Comparison of ENCODE assay signal across 9 mouse cellular contexts in genomic region chr4:138282834-138283233, GRCm38 (mm10). TPM values are rescaled to one million over a fixed set of nuclear protein-coding genes. Genes with fewer than 3 reads are reported as not detected.
A peak's percentile ranks its signal among the peaks of the same experiment; 100 is the strongest.
DNase-seq lines count a peak whose midpoint lies in the region; ATAC-seq lines count a peak whose summit lies in the region.
"Had no signal": no experiment of that assay in that cellular context is flagged by ENCODE, and none has a peak within 500 bp of the region (broad histone marks: within the 10 kb centered on the region; RNA-seq: fewer than 3 reads in every experiment).

No protein-coding gene starts in this region.

- H3K4me3 ChIP-seq in forebrain, embryonic 15.5 days: no peak overlapping the region
- H3K4me3 ChIP-seq: stomach, embryonic 15.5 days had no signal

- H3K36me3 ChIP-seq in forebrain, embryonic 15.5 days: no peaks in the 10 kb centered on the region
- H3K36me3 ChIP-seq: stomach, embryonic 15.5 days had no signal

- H3K27ac ChIP-seq in forebrain, embryonic 15.5 days (replicated peaks): no peak overlapping the region
- H3K27ac ChIP-seq: stomach, embryonic 15.5 days had no signal

- no peaks in the 10 kb centered on the region for H3K4me1 ChIP-seq in forebrain, embryonic 15.5 days
- H3K4me1 ChIP-seq: stomach, embryonic 15.5 days had no signal

- H3K9me3 ChIP-seq in forebrain, embryonic 15.5 days: no peaks in the 10 kb centered on the region
- H3K9me3 ChIP-seq: stomach, embryonic 15.5 days had no signal

- ATAC-seq in cerebellum, adult (ENCODE audit: insufficient number of reproducible peaks, low FRiP score, low TSS enrichment): peak; percentile 81
- 0 out of 2 replicates have a peak, but pooled peaks have one; percentile 35 for ATAC-seq in forebrain, embryonic 15.5 days (replicated peaks)
- ATAC-seq in megakaryocyte-erythroid progenitor cell, adult 5-6 weeks (replicated peaks; ENCODE audit: low FRiP score, low TSS enrichment, poor library complexity, severe bottlenecking): peak; percentile 96

- DNase-seq in left cerebral cortex, adult 11 months (ENCODE audit: low spot score): peak; percentile 57
- DNase-seq in left cerebral cortex, adult 8-10 months (ENCODE audit: low spot score in 2 of 2): no peak
- DNase-seq in induced T-regulatory cell, adult 2 months (ENCODE audit: low read depth): peak; percentile 94
- DNase-seq in left cerebral cortex, adult 9 months (ENCODE audit: low spot score in 2 of 2): peak; percentile 45 to 83
- DNase-seq in spleen, adult 12 weeks (ENCODE audit: low spot score): peak; percentile 56

- 23% methylated on average over 4 of the region's 4 CpGs for WGBS in forebrain, embryonic 15.5 days

- H3K4me2 ChIP-seq in forebrain, embryonic 15.5 days (replicated peaks): no peak overlapping the region
- H3K4me2 ChIP-seq: stomach, embryonic 15.5 days had no signal

- no peak overlapping the region for H3K9ac ChIP-seq in forebrain, embryonic 15.5 days (replicated peaks)
- H3K9ac ChIP-seq: stomach, embryonic 15.5 days had no signal

- H3K27me3 ChIP-seq in forebrain, embryonic 15.5 days: no peaks in the 10 kb centered on the region
- H3K27me3 ChIP-seq: stomach, embryonic 15.5 days had no signal

RNA-seq across cellular contexts. Expression of gene Ddost, which starts 21.7 kb away (rescaled TPM):
- 100 to 1,000 TPM in 1 of 4 experiments, 10 to 100 TPM in 3; 92.1 to 102 (median 93.0) TPM for total RNA-seq in left cerebral cortex, adult 8-10 months (2022)
- 178 and 183 TPM in 2 replicates for polyA plus RNA-seq in forebrain, embryonic 15.5 days (2015; fragmentation: Nextera tagmentation; extraction: Ambion mirVana)
- total RNA-seq in megakaryocyte-erythroid progenitor cell, adult 5-6 weeks (2014; fragmentation: Nextera tagmentation): 113 and 127 TPM in 2 replicates
- 84.1 and 122 TPM in 2 replicates for total RNA-seq in megakaryocyte-erythroid progenitor cell, adult 5-6 weeks (2017)

RNA-seq across cellular contexts. Expression of gene Kif17, which starts 32.6 kb away (rescaled TPM):
- 10 to 100 TPM; 28.1 to 33.2 (median 31.7) TPM for total RNA-seq in left cerebral cortex, adult 8-10 months (2022)
- 1.4 and 1.6 TPM in 2 replicates for polyA plus RNA-seq in forebrain, embryonic 15.5 days (2015; fragmentation: Nextera tagmentation; extraction: Ambion mirVana)
- 0.37 and 0.62 TPM in 2 replicates for total RNA-seq in megakaryocyte-erythroid progenitor cell, adult 5-6 weeks (2014; fragmentation: Nextera tagmentation)
- 1.3 TPM in 1 of 2 replicates, not detected in the other for total RNA-seq in megakaryocyte-erythroid progenitor cell, adult 5-6 weeks (2017)

RNA-seq across cellular contexts. Expression of gene Sh2d5, which starts 32.6 kb away (rescaled TPM):
- 10 to 100 TPM; 75.0 to 83.6 (median 79.2) TPM for total RNA-seq in left cerebral cortex, adult 8-10 months (2022)
- 5.9 and 6.8 TPM in 2 replicates for polyA plus RNA-seq in forebrain, embryonic 15.5 days (2015; fragmentation: Nextera tagmentation; extraction: Ambion mirVana)
- total RNA-seq in megakaryocyte-erythroid progenitor cell, adult 5-6 weeks (2014; fragmentation: Nextera tagmentation): 1.7 and 1.9 TPM in 2 replicates
- total RNA-seq in megakaryocyte-erythroid progenitor cell, adult 5-6 weeks (2017): 1.8 and 2.7 TPM in 2 replicates

RNA-seq across cellular contexts. Expression of gene Pink1, which starts 43.3 kb away (rescaled TPM):
- total RNA-seq in left cerebral cortex, adult 8-10 months (2022): 100 to 1,000 TPM; 329 to 369 (median 363) TPM
- polyA plus RNA-seq in forebrain, embryonic 15.5 days (2015; fragmentation: Nextera tagmentation; extraction: Ambion mirVana): 89.6 and 98.5 TPM in 2 replicates
- total RNA-seq in megakaryocyte-erythroid progenitor cell, adult 5-6 weeks (2014; fragmentation: Nextera tagmentation): 21.8 and 27.8 TPM in 2 replicates
- total RNA-seq in megakaryocyte-erythroid progenitor cell, adult 5-6 weeks (2017): 20.6 and 38.0 TPM in 2 replicates

Comparison
In these comparisons a context has a peak if more than half of its experiments do, and no peak if none do; other contexts are left out.
1. DNase-seq: peak in left cerebral cortex, adult 11 months (single experiment), induced T-regulatory cell, adult 2 months (single experiment), left cerebral cortex, adult 9 months (2 of 2) and spleen, adult 12 weeks (single experiment); none in left cerebral cortex, adult 8-10 months (0 of 2).
2. ATAC-seq: peak in every context shown above with its lines; median percentile 96 in megakaryocyte-erythroid progenitor cell, adult 5-6 weeks; 81 in cerebellum, adult; 35 in forebrain, embryonic 15.5 days.
3. RNA of gene Kif17, which starts 32.6 kb away (total RNA-seq): 28.1 to 33.2 TPM in left cerebral cortex, adult 8-10 months; 0.37 to 1.3 TPM in megakaryocyte-erythroid progenitor cell, adult 5-6 weeks; every median in the first group is over 10 times any median in the second.
4. RNA of gene Sh2d5, which starts 32.6 kb away (total RNA-seq): 75.0 to 83.6 TPM in left cerebral cortex, adult 8-10 months; 1.7 to 2.7 TPM in megakaryocyte-erythroid progenitor cell, adult 5-6 weeks; every median in the first group is over 10 times any median in the second.